Mouse (Mus musculus): ENCODE measurements around the gene Fbxl16. TPM values are rescaled to one million over a fixed set of nuclear protein-coding genes. Genes with fewer than 3 reads are reported as not detected.

Fbxl16 gene
- total and polyA plus RNA-seq, 3 experiments, result 1.1 to 3.2 (median 1.4) TPM

- H3K4me1 ChIP-seq (ENCODE audit: control insufficient read depth, insufficient read depth, low read length), result peaks cover 20% of the 10 kb centered on the region
- intact Hi-C loops (cut with DNase I), result loop anchor here (5.0 kb wide), 1 partner anchor 36 kb away; the partner anchor contains the start of gene Mcrip2
- H3K27ac ChIP-seq, result no peak overlapping the region
- no peaks in the 10 kb centered on the region; the same call in 1 of the 2 replicates for H3K36me3 ChIP-seq (ENCODE audit: control insufficient read depth, insufficient read depth, low read length)
- WGBS, result 84% methylated on average over 14 of the region's 14 CpGs
- no peak overlapping the region for H3K4me3 ChIP-seq
- peaks cover 2% of the 10 kb centered on the region for H3K79me2 ChIP-seq (replicated peaks; ENCODE audit: control insufficient read depth, insufficient read depth, low read length)
- H3K9ac ChIP-seq (ENCODE audit: low read depth, low read length), result no peak overlapping the region
- no peak for DNase-seq
- no peaks in the 10 kb centered on the region for H3K27me3 ChIP-seq (ENCODE audit: control insufficient read depth, insufficient read depth, low read length)
- TF ChIP-seq CTCF (IDR thresholded peaks at IDR 0.05) (no peak), EP300 (IDR thresholded peaks at IDR 0.05; ENCODE audit: insufficient read depth, low read depth, low read length) (no peak), POLR2A (IDR thresholded peaks at IDR 0.05; ENCODE audit: insufficient read depth, low read depth, low read length) (no peak)
Observed at GRCm38 (mm10) chr17:25830806-25831431, 22.0 kb downstream of the Fbxl16 start.

DNA sequence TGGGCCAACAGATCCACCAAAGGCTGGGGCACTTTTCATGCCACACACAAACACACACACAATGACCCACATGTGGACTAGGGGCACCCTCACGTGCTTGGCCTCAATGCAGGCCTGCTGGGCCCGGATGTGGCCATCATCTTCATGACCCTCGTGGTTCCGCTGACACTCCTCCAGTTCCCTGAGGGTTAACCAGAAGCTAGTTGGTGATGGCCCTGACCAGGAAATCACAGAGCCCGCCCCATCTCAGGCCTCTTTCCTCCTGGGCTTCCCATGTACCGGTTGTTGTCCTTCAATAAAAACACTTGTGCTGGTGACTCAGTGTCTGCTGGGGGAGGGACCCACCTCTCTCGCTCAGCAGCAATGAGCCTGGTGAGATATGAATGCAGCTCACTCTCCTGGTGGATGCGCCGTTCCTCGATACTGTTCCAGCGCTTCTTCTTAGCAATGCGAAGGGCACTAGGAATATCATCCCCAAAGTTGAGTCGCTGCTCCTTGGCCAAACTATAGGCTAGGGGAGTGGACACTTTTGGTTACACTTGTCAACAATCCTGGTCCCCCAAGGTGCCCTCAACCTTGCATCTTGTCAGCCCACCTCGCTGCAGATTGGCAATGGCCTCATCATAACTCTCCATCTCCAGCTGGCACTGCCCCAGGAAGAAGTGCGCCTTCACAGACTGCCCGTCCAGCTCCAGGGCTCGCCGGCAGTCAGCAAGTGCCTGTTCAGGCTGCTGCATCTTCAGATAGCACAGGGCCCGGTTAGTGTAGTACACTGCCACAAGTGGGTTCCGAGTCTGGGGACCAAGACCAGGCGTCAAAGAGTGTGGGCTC lies 22.8 kb downstream of the Fbxl16 start:
- no peaks in the 10 kb centered on the region; the same call in 1 of the 2 replicates for H3K36me3 ChIP-seq (ENCODE audit: control insufficient read depth, insufficient read depth, low read length)
- peak overlapping the region; percentile 100 for H3K27ac ChIP-seq
- no peak for DNase-seq
- peaks cover 23% of the 10 kb centered on the region for H3K4me1 ChIP-seq (ENCODE audit: control insufficient read depth, insufficient read depth, low read length)
- H3K9ac ChIP-seq (ENCODE audit: low read depth, low read length), result peak overlapping the region; percentile 85
- no peaks in the 10 kb centered on the region for H3K27me3 ChIP-seq (ENCODE audit: control insufficient read depth, insufficient read depth, low read length)
- H3K79me2 ChIP-seq (replicated peaks; ENCODE audit: control insufficient read depth, insufficient read depth, low read length), result peaks cover 2% of the 10 kb centered on the region
- TF ChIP-seq EP300 (IDR thresholded peaks at IDR 0.05; ENCODE audit: insufficient read depth, low read depth, low read length), result no peak
- 0 out of 2 replicates have a peak, but pooled peaks have one; percentile 10 for TF ChIP-seq POLR2A (IDR thresholded peaks at IDR 0.05; ENCODE audit: insufficient read depth, low read depth, low read length)
- no peak for TF ChIP-seq CTCF (IDR thresholded peaks at IDR 0.05)
- peak overlapping the region; percentile 85 for H3K4me3 ChIP-seq
- WGBS, result 28% methylated on average over 21 of the region's 21 CpGs
- intact Hi-C loops (cut with DNase I), result loop anchor here (5.0 kb wide), 1 partner anchor 36 kb away; the partner anchor contains the start of gene Mcrip2

DNA sequence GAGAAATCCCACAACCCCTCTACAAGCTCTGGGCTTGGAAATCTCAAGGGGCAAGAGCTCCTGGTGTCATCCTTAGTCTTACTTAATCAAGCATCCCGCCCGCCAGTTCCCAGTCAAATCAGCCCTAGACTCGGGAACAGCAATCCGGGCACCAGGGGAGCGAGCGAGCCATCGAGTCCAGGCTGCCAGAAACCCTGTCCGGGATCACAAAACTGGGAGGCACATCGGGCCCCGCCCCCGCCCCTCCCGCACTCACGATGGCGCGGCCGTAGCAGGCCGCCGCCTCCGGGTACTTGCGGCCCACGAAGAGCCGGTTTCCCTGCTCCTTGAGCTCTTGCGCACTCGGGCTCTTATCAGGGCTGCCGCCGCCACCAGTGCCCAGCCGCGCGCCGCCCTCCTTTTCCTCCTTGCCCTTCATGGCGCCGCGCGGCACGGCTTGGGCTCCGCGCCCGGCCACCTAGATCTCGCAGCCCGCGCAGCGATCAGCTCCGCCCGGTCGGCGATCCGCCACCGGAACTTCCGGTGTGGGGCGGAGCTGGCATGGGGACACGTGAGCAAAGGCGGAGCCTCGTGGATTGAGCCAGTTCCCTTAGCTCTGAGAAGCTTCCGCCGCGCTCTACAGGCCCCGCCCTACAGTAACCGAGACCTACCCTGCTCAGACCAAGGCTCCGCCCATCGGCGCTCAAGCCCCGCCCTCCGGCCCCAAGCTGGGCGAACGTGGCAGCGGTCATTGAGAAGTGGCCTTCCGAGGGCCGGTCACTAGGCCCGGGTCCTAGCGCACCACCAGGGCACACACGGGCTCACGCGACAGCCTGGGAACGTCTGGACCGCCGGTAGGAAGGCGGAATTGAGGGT lies 23.8 kb downstream of the Fbxl16 start:
- Histone ChIP-seq H3K36me3 (ENCODE audit: control insufficient read depth, insufficient read depth, low read length) (no peaks in the 10 kb centered on the region; the same call in 1 of the 2 replicates), H3K4me3 (peak overlapping the region; percentile 85), H3K27ac (peak overlapping the region; percentile 100), H3K27me3 (ENCODE audit: control insufficient read depth, insufficient read depth, low read length) (no peaks in the 10 kb centered on the region), H3K79me2 (replicated peaks; ENCODE audit: control insufficient read depth, insufficient read depth, low read length) (peaks cover 2% of the 10 kb centered on the region), H3K4me1 (ENCODE audit: control insufficient read depth, insufficient read depth, low read length) (peaks cover 26% of the 10 kb centered on the region), H3K9ac (ENCODE audit: low read depth, low read length) (peak overlapping the region; percentile 85)
- under 1% methylated on average over 77 of the region's 77 CpGs for WGBS
- peak; percentile 100 for DNase-seq
- no peak for TF ChIP-seq CTCF (IDR thresholded peaks at IDR 0.05)
- 0 out of 2 replicates have a peak, but pooled peaks have one; percentile 8 for TF ChIP-seq EP300 (IDR thresholded peaks at IDR 0.05; ENCODE audit: insufficient read depth, low read depth, low read length)
- peak; percentile 83; the same call in 1 of the 2 replicates for TF ChIP-seq POLR2A (IDR thresholded peaks at IDR 0.05; ENCODE audit: insufficient read depth, low read depth, low read length)
- intact Hi-C loops (cut with DNase I), result loop anchor here (5.0 kb wide), 1 partner anchor 35 kb away; the partner anchor contains the start of gene Mcrip2

DNA sequence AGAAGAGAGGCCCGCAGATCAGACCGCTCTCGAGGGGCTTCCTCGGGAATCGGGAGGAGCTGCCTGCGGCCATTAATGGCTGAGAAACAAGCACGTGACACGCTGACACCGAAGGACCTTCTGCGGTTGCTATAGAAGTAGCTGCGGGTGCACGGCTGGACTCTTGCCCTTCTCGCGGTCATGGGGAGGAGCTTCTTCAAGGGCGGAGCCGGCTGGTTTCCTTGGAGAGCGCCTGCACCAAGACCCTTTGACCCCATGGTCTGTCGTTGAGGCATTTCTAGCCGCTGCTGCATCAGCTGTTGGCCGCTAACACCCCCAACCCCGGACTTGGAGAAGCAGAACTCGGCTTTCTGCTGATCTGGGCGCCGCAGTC lies 24.4 kb downstream of the Fbxl16 start, which contains the start of gene Stub1:
TSS of gene Stub1 (minus strand) at position 114 of the 373 bp plus-strand sequence.
- Histone ChIP-seq H3K9ac (ENCODE audit: low read depth, low read length) (peak within 1 kb of the TSS; percentile 85), H3K79me2 (replicated peaks; ENCODE audit: control insufficient read depth, insufficient read depth, low read length) (peaks cover 2% of the 10 kb centered on the region), H3K27ac (peak within 1 kb of the TSS; percentile 100), H3K36me3 (ENCODE audit: control insufficient read depth, insufficient read depth, low read length) (no peaks in the 10 kb centered on the region; the same call in 1 of the 2 replicates), H3K27me3 (ENCODE audit: control insufficient read depth, insufficient read depth, low read length) (no peaks in the 10 kb centered on the region), H3K4me1 (ENCODE audit: control insufficient read depth, insufficient read depth, low read length) (peaks cover 28% of the 10 kb centered on the region), H3K4me3 (peak within 1 kb of the TSS; percentile 85)
- intact Hi-C loops (cut with DNase I), result loop anchor here (5.0 kb wide), 1 partner anchor 34 kb away; the partner anchor contains the start of gene Mcrip2
- TF ChIP-seq EP300 (IDR thresholded peaks at IDR 0.05; ENCODE audit: insufficient read depth, low read depth, low read length), result no peak
- no peak; the same call in none of the 2 replicates for TF ChIP-seq POLR2A (IDR thresholded peaks at IDR 0.05; ENCODE audit: insufficient read depth, low read depth, low read length)
- no peak for TF ChIP-seq CTCF (IDR thresholded peaks at IDR 0.05)
- under 1% methylated on average over 24 of the region's 24 CpGs for WGBS
- peak; percentile 93 to 94 for DNase-seq

DNA sequence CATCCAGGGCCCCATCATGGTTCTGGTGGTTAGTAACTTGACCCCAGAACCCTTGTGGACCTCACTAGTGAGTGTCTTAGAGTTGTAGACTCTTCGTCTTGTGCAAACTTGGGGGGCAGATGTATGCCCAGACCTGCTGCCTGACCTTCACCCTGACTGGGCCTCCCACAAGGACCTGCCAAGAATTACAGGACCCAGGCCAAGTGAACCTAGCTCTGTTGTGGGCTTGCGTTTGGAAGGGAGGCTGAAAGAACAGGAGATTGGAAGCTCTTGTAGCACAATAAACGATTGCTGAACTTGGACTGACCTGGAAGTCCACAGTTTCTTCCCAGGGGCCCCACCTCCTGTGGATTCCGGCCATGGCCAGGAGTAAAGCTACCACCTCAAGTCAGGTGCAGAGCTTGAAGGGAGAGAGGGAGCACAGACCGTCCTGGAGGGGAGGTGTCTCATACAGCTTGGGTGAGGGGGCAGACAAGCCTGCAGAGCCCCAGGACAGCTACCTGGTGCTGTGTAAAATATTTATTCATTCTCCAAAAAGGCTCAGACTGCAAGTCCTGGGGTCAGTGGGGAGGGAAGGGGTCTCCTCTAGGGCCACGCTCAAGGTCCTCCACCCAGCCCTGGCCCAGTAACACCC lies 25.2 kb downstream of the Fbxl16 start:
- peak overlapping the region; percentile 100 for H3K27ac ChIP-seq
- H3K4me3 ChIP-seq, result peak overlapping the region; percentile 85
- peaks cover 26% of the 10 kb centered on the region for H3K4me1 ChIP-seq (ENCODE audit: control insufficient read depth, insufficient read depth, low read length)
- H3K27me3 ChIP-seq (ENCODE audit: control insufficient read depth, insufficient read depth, low read length), result no peaks in the 10 kb centered on the region
- H3K9ac ChIP-seq (ENCODE audit: low read depth, low read length), result peak overlapping the region; percentile 84
- TF ChIP-seq EP300 (IDR thresholded peaks at IDR 0.05; ENCODE audit: insufficient read depth, low read depth, low read length) (no peak), CTCF (IDR thresholded peaks at IDR 0.05) (no peak), POLR2A (IDR thresholded peaks at IDR 0.05; ENCODE audit: insufficient read depth, low read depth, low read length) (no peak)
- peaks cover 2% of the 10 kb centered on the region for H3K79me2 ChIP-seq (replicated peaks; ENCODE audit: control insufficient read depth, insufficient read depth, low read length)
- DNase-seq, result peak; percentile 40 to 56
- H3K36me3 ChIP-seq (ENCODE audit: control insufficient read depth, insufficient read depth, low read length), result no peaks in the 10 kb centered on the region; the same call in 1 of the 2 replicates
- WGBS, result 10% methylated on average over 6 of the region's 6 CpGs
- intact Hi-C loops (cut with DNase I), result loop anchor here (5.0 kb wide), 1 partner anchor 33 kb away; the partner anchor contains the start of gene Mcrip2

All from heart, adult 2 months (tissue).